Mouse (Mus musculus) lung, postnatal 0 days (tissue): ENCODE data around the gene Nphs1.

Experiments
- CTCF ChIP-seq: IDR thresholded peaks from 2 replicates; pipeline ENCODE4 v1.5.1; 2016; ENCODE audit warnings: antibody characterized with exemption, mild to moderate bottlenecking
- EP300 ChIP-seq: IDR thresholded peaks from 2 replicates; pipeline ENCODE4 v1.6.1; 2016; ENCODE audit warnings: antibody characterized with exemption, mild to moderate bottlenecking, control low read depth

DNA sequence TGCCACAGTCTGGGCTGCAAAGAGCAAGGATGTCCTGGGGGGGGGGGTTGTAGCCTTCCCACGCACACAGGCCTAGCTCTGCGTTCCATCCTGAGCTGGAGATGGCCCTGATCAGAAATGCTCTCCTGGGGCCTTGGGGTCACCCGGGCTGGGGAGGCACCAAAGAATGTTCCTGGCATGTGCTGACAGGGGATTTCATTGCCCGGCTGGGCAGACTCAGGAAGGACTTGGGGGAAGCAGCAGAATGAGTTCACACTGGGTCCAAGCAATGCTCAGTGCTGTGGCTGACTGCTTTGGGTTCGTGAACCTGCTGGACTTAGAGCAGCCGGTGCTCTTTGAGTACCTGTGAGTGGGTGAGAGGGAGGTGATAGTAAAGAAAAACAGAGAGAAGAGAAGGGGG, 1.4 kb downstream of the Nphs1 start:
- no peak for TF ChIP-seq CTCF
- no peak for TF ChIP-seq EP300
